Mouse (Mus musculus) retina, embryonic 14.5 days (tissue): ENCODE results near the gene Gm42742.

Experiments
- DNase-seq: peaks from one replicate; pipeline ENCODE4 v3.0.0-alpha.2; 2015; ENCODE audit warnings: low spot score

The Gm42742 gene

GRCm38 (mm10) chr7:126999568-126999967, 21.3 kb downstream of the Gm42742 start:
- no peak for DNase-seq

- no peak for DNase-seq
Observed at GRCm38 (mm10) chr7:126996449-126996848, 24.4 kb downstream of the Gm42742 start.

- DNase-seq = no peak
Observed at GRCm38 (mm10) chr7:126988816-126989215, 32.1 kb downstream of the Gm42742 start.

GRCm38 (mm10) chr7:126986319-126986718, 34.6 kb downstream of the Gm42742 start:
- DNase-seq = peak; percentile 24

GRCm38 (mm10) chr7:126984667-126985444, 36.0 kb downstream of the Gm42742 start:
- DNase-seq = no peak

- no peak for DNase-seq
Observed at GRCm38 (mm10) chr7:126983113-126983512, 37.8 kb downstream of the Gm42742 start.

- no peak for DNase-seq
Observed at GRCm38 (mm10) chr7:126982054-126982453, 38.8 kb downstream of the Gm42742 start.

- no peak for DNase-seq
Observed at GRCm38 (mm10) chr7:126981601-126982000, 39.3 kb downstream of the Gm42742 start.

- DNase-seq = no peak
Observed at GRCm38 (mm10) chr7:126978841-126979240, 42.1 kb downstream of the Gm42742 start.

GRCm38 (mm10) chr7:126976878-126977459, 43.9 kb downstream of the Gm42742 start:
- no peak for DNase-seq

GRCm38 (mm10) chr7:126975950-126976866, 44.7 kb downstream of the Gm42742 start, which contains the start of gene Cdiptos:
Gene Cdiptos, minus strand, starts transcription at chr7:126976098.
- peak; percentile 98 for DNase-seq

GRCm38 (mm10) chr7:126975893-126975949, 45.2 kb downstream of the Gm42742 start, which contains the start of gene Cdipt:
Gene Cdipt, plus strand, starts transcription at chr7:126975914.
- no peak for DNase-seq

GRCm38 (mm10) chr7:126975493-126975892, 45.4 kb downstream of the Gm42742 start:
- DNase-seq = no peak

GRCm38 (mm10) chr7:126967361-126967760, 53.5 kb downstream of the Gm42742 start:
- DNase-seq = no peak

- DNase-seq = no peak
Observed at GRCm38 (mm10) chr7:126965568-126965967, 55.3 kb downstream of the Gm42742 start.
